Comparison of ENCODE assay signal across 26 mouse cellular contexts in the genomic region with DNA sequence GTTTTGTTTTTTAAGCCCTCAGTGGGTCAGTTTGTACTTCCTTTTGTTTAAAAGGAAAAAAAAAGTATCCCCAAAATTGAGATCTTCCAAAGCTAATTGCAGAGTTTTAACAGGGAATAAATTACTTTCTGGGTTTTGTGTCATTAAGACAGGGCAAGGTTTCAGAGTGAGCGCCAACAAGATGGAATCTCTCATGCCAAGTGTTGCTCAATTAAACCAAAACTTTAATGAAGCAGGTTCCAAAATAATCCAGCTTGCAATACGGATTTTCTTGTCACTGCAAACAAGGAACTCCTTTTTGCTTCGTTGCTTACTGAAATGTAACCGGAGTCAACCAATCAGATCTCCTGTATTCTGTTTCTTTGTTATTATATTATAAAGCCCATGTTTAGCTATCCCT.
"Had no signal": no experiment of that assay in that cellular context is flagged by ENCODE, and none has a peak within 500 bp of the region (broad histone marks: within the 10 kb centered on the region; RNA-seq: fewer than 3 reads in every experiment).

No protein-coding gene starts in this region.

- H3K9ac ChIP-seq: heart, embryonic 12.5 days; hindbrain, embryonic 12.5 days; hindbrain, embryonic 14.5 days; intestine, embryonic 15.5 days; limb, embryonic 12.5 days; liver, embryonic 13.5 days; liver, embryonic 15.5 days had no signal

- DNase-seq: gastrocnemius, postnatal 14 days; gastrocnemius, postnatal 36 days; heart, adult 11 months; heart, postnatal 10 days; heart, postnatal 4 days; kidney, adult 18-20 months; kidney, adult 8-10 months; kidney, postnatal 10 days; kidney, postnatal 25 days; kidney, postnatal 4 days; liver; liver, embryonic 13.5 days had no signal

- H3K36me3 ChIP-seq: heart, embryonic 10.5 days; heart, embryonic 12.5 days; hindbrain, embryonic 10.5 days; hindbrain, embryonic 12.5 days; intestine, embryonic 15.5 days; limb, embryonic 10.5 days; limb, embryonic 12.5 days; liver, embryonic 13.5 days; liver, embryonic 15.5 days had no signal

- ATAC-seq: inflammation-experienced regulatory T-cells, adult 6 months; intestine, embryonic 15.5 days; intestine, postnatal 0 days had no signal

- H3K27me3 ChIP-seq: heart, embryonic 12.5 days; hindbrain, embryonic 12.5 days; intestine, embryonic 15.5 days; limb, embryonic 12.5 days; liver, embryonic 13.5 days; liver, embryonic 15.5 days had no signal

- H3K27ac ChIP-seq: heart, embryonic 10.5 days; hindbrain, embryonic 10.5 days; hindbrain, embryonic 12.5 days; hindbrain, embryonic 14.5 days; intestine, embryonic 15.5 days; left cerebral cortex, adult 2 months; limb, embryonic 10.5 days; limb, embryonic 12.5 days; liver, embryonic 13.5 days; liver, embryonic 15.5 days had no signal

- H3K4me1 ChIP-seq: heart, embryonic 12.5 days; intestine, embryonic 15.5 days; limb, embryonic 10.5 days; limb, embryonic 12.5 days; liver, embryonic 13.5 days; liver, embryonic 15.5 days had no signal

- H3K9me3 ChIP-seq: heart, embryonic 10.5 days; heart, embryonic 12.5 days; hindbrain, embryonic 10.5 days; hindbrain, embryonic 12.5 days; intestine, embryonic 15.5 days; limb, embryonic 10.5 days; limb, embryonic 12.5 days; liver, embryonic 13.5 days; liver, embryonic 15.5 days had no signal

- H3K4me2 ChIP-seq: heart, embryonic 12.5 days; hindbrain, embryonic 12.5 days; hindbrain, embryonic 14.5 days; intestine, embryonic 15.5 days; limb, embryonic 12.5 days; liver, embryonic 11.5 days; liver, embryonic 13.5 days; liver, embryonic 15.5 days had no signal

- H3K4me3 ChIP-seq: heart, embryonic 10.5 days; heart, embryonic 12.5 days; hindbrain, embryonic 10.5 days; hindbrain, embryonic 12.5 days; intestine, embryonic 15.5 days; layer of hippocampus, adult 2 months; left cerebral cortex, adult 2 months; limb, embryonic 10.5 days; limb, embryonic 12.5 days; liver, embryonic 13.5 days; liver, embryonic 15.5 days had no signal
